15 mouse cellular contexts compared by ENCODE assay signal in the genomic region with DNA sequence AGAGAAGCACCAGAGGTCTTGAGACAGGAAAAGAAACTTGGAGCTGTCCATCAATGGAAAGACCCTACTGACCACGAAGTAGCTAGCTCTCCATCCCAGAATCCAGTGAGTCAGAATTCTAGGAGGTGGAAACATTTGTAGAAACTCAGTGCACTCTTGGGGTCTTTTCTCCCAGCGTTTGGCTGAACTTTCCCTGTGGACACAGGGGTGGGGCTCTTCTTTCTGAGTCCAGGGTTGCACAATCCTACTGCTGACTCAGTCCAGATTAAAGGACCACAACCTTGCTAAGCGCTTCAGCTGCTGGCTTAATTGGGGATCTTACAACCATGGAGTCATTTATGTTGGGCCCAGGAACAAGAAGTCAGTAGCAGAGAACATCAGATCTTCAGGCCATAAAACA. TPM values are rescaled to one million over a fixed set of nuclear protein-coding genes. Genes with fewer than 3 reads are reported as not detected.
"Had no signal": no experiment of that assay in that cellular context is flagged by ENCODE, and none has a peak within 500 bp of the region (broad histone marks: within the 10 kb centered on the region; RNA-seq: fewer than 3 reads in every experiment).

No protein-coding gene starts in this region.

- H3K27me3 ChIP-seq: limb, embryonic 13.5 days; midbrain, embryonic 12.5 days had no signal

- H3K36me3 ChIP-seq: limb, embryonic 13.5 days; midbrain, embryonic 12.5 days had no signal

- DNase-seq: kidney, adult 8-10 months; kidney, postnatal 4 days; left cerebral cortex, postnatal 4 days; right cerebral cortex, postnatal 25 days; thymus, adult 18-20 months; thymus, postnatal 14 days had no signal

- ATAC-seq: midbrain, embryonic 16.5 days had no signal

- H3K4me3 ChIP-seq: layer of hippocampus, adult 2 months; limb, embryonic 13.5 days; midbrain, embryonic 12.5 days had no signal

- H3K9me3 ChIP-seq: limb, embryonic 13.5 days; midbrain, embryonic 12.5 days had no signal

- H3K4me1 ChIP-seq: limb, embryonic 13.5 days; midbrain, embryonic 12.5 days had no signal

- H3K4me2 ChIP-seq: limb, embryonic 13.5 days; midbrain, embryonic 12.5 days had no signal

- H3K27ac ChIP-seq: kidney, postnatal 0 days; layer of hippocampus, adult 2 months; limb, embryonic 13.5 days; liver, embryonic 14.5 days; midbrain, embryonic 12.5 days had no signal

- H3K9ac ChIP-seq: limb, embryonic 13.5 days; liver, embryonic 14.5 days; midbrain, embryonic 12.5 days had no signal

RNA-seq across cellular contexts. Expression of a gene that starts 41.8 kb away (rescaled TPM):
- total RNA-seq: layer of hippocampus, adult 2 months; megakaryocyte-erythroid progenitor cell, adult 5-6 weeks had no signal

RNA-seq across cellular contexts. Expression of a gene that starts 56.0 kb away (rescaled TPM):
- total RNA-seq: layer of hippocampus, adult 2 months; layer of hippocampus, postnatal 10 days; left cerebral cortex, postnatal 10 days; left cerebral cortex, postnatal 4 days had no signal
- polyA plus RNA-seq: midbrain, embryonic 16.5 days had no signal
